Mouse (Mus musculus): Measurements from ENCODE around the gene Adarb2. TPM values are rescaled to one million over a fixed set of nuclear protein-coding genes. Genes with fewer than 3 reads are reported as not detected.
A peak's percentile ranks its signal among the peaks of the same experiment; 100 is the strongest.

Adarb2 gene
- polyA plus RNA-seq, 1 experiment from 2014 or later, result 30.4 TPM

DNA sequence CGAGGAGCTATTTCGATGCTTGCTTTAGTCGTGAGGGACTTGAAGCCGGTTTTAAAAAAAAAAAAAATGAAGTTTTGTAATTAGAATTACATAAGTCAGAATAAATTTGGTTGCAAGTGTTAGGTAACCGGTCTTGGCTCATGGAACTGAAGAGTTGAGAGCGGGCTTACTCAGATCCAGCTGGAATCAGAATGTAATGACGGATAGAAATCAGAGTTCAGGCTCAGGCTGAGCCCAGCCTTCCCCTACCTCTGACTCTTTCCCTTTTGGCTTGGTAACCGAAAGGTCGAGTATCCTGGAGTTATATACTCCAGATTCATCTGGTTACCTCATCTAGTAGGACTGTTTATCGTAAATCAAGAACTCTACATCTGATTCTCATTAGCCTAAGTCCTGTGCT is 336.2 kb downstream of the Adarb2 start:
- no peaks in the 10 kb centered on the region for H3K4me1 ChIP-seq (ENCODE audit: control insufficient read depth, insufficient read depth, low read length)
- DNase-seq, result no peak
- 92% methylated on average over 10 of the region's 10 CpGs for WGBS

DNA sequence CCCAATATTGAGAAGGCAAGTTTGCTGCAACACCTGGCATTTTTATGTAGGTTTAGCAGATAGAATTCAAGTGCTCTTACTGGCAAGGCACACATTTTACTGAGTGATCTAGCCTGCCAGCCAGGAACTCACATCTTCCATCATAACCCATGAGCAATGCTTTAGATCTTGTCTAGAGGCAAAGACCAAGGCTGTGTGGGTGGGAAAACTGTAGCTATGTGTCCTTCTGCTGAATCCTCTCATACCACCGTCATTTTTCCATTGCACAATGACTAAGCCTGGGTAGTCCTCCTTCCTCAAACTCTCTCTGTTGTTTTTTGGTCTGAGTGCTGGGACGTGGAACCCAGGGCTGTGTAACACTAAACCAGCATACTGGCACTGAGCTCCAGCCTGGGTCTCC is 340.0 kb downstream of the Adarb2 start:
- Histone ChIP-seq H3K27me3 (ENCODE audit: control insufficient read depth, insufficient read depth, low read length) (no peaks in the 10 kb centered on the region), H3K9me3 (ENCODE audit: control insufficient read depth, low read length) (no peaks in the 10 kb centered on the region), H3K9ac (replicated peaks; ENCODE audit: low read length) (no peak overlapping the region), H3K36me3 (ENCODE audit: control insufficient read depth, insufficient read depth, low read length) (no peaks in the 10 kb centered on the region), H3K4me1 (ENCODE audit: control insufficient read depth, insufficient read depth, low read length) (no peaks in the 10 kb centered on the region), H3K4me2 (ENCODE audit: low read length) (no peak overlapping the region), H3K27ac (replicated peaks; ENCODE audit: low read depth, low read length) (no peak overlapping the region), H3K4me3 (replicated peaks; ENCODE audit: low read depth, low read length) (no peak overlapping the region)
- WGBS, result 90% methylated on average over 2 of the region's 2 CpGs
- DNase-seq (no peak), ATAC-seq (ENCODE audit: low FRiP score, low TSS enrichment) (no peak)

More for the DNA sequence above, 336.2 kb downstream of the Adarb2 start:
- no peak overlapping the region for H3K4me2 ChIP-seq (ENCODE audit: low read length)
- no peak overlapping the region for H3K27ac ChIP-seq (replicated peaks; ENCODE audit: low read depth, low read length)
- H3K27me3 ChIP-seq (ENCODE audit: control insufficient read depth, insufficient read depth, low read length), result no peaks in the 10 kb centered on the region
- no peaks in the 10 kb centered on the region for H3K36me3 ChIP-seq (ENCODE audit: control insufficient read depth, insufficient read depth, low read length)
- H3K9me3 ChIP-seq (ENCODE audit: control insufficient read depth, low read length), result no peaks in the 10 kb centered on the region
- H3K9ac ChIP-seq (replicated peaks; ENCODE audit: low read length), result no peak overlapping the region
- H3K4me3 ChIP-seq (replicated peaks; ENCODE audit: low read depth, low read length), result no peak overlapping the region
- ATAC-seq (ENCODE audit: low FRiP score, low TSS enrichment), result no peak

DNA sequence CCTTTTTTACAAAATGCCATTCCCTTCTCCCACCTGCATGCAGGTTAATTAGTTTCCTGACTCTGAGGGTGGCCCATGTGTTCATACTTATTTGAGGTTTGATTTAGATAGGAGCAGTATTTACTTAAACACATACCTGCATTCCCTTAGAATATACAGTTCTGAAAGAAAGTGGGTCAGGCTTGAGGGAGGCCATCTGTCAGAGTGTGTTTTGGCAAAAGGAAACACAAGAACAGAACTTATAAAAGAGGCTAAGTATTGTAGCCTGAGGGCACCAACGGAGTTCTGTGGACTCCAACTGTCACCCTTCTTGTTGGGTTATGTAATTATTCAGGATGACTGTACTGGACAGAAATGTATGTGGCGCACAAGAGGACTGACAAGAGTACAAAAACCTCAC is 349.6 kb downstream of the Adarb2 start:
- WGBS, result 74% methylated on average over 2 of the region's 2 CpGs
- no peak overlapping the region for H3K4me2 ChIP-seq (ENCODE audit: low read length)
- no peak overlapping the region for H3K4me3 ChIP-seq (replicated peaks; ENCODE audit: low read depth, low read length)
- H3K4me1 ChIP-seq (ENCODE audit: control insufficient read depth, insufficient read depth, low read length), result no peaks in the 10 kb centered on the region
- no peaks in the 10 kb centered on the region for H3K27me3 ChIP-seq (ENCODE audit: control insufficient read depth, insufficient read depth, low read length)
- no peaks in the 10 kb centered on the region for H3K9me3 ChIP-seq (ENCODE audit: control insufficient read depth, low read length)
- H3K27ac ChIP-seq (replicated peaks; ENCODE audit: low read depth, low read length), result no peak overlapping the region
- no peaks in the 10 kb centered on the region for H3K36me3 ChIP-seq (ENCODE audit: control insufficient read depth, insufficient read depth, low read length)
- DNase-seq, result no peak
- no peak overlapping the region for H3K9ac ChIP-seq (replicated peaks; ENCODE audit: low read length)
- no peak for ATAC-seq (ENCODE audit: low FRiP score, low TSS enrichment)

DNA sequence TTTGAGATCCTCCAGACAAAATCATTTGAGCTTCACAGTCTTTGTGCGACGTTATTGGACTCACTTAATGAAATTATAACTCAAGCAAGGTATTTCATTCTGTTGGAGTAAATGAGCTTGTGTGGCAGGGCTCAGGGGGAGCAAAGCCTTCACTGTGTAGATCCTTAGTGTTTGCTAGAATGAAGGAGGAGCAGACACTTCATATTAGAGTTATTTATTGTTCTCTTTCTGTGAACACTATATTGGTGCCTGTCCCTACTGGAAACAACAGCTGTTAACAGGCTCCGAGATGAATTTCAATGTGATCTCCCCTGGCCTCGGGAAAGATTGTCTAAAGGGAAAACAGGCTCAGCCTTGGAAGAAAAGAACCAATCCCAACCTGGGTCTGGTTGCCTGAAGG is 355.1 kb downstream of the Adarb2 start:
- H3K36me3 ChIP-seq (ENCODE audit: control insufficient read depth, insufficient read depth, low read length), result no peaks in the 10 kb centered on the region
- 62% methylated on average over 4 of the region's 4 CpGs for WGBS
- no peaks in the 10 kb centered on the region for H3K27me3 ChIP-seq (ENCODE audit: control insufficient read depth, insufficient read depth, low read length)
- peaks cover 3% of the 10 kb centered on the region; the same call in 1 of the 2 replicates for H3K4me1 ChIP-seq (ENCODE audit: control insufficient read depth, insufficient read depth, low read length)
- H3K4me2 ChIP-seq (ENCODE audit: low read length), result no peak overlapping the region
- H3K27ac ChIP-seq (replicated peaks; ENCODE audit: low read depth, low read length), result peak overlapping the region; percentile 28; the same call in 1 of the 2 replicates
- H3K9me3 ChIP-seq (ENCODE audit: control insufficient read depth, low read length), result no peaks in the 10 kb centered on the region
- ATAC-seq (ENCODE audit: low FRiP score, low TSS enrichment) (no peak), DNase-seq (peak; percentile 25)
- H3K9ac ChIP-seq (replicated peaks; ENCODE audit: low read length), result no peak overlapping the region
- no peak overlapping the region for H3K4me3 ChIP-seq (replicated peaks; ENCODE audit: low read depth, low read length)

DNA sequence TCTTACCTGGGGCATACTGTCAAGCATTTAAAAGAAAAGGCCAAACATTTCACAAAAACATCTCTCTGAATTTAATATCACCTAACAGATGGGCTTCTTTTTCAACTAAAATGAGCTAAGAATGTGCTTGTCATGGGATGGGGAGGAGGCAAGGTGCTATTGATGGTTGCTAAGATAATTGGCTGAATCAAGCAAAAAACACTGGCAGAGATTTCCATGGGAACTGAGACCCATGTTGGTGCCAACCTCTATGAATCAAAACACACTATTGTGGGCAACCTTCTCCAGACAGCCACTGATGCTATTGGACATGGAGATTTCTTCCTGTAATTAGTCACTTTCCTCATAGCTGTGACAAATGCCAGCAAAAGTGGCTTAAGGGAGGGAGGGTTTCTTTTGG is 357.8 kb downstream of the Adarb2 start:
- Histone ChIP-seq H3K4me2 (ENCODE audit: low read length) (no peak overlapping the region), H3K9ac (replicated peaks; ENCODE audit: low read length) (no peak overlapping the region), H3K27ac (replicated peaks; ENCODE audit: low read depth, low read length) (no peak overlapping the region), H3K36me3 (ENCODE audit: control insufficient read depth, insufficient read depth, low read length) (no peaks in the 10 kb centered on the region), H3K4me3 (replicated peaks; ENCODE audit: low read depth, low read length) (no peak overlapping the region), H3K27me3 (ENCODE audit: control insufficient read depth, insufficient read depth, low read length) (no peaks in the 10 kb centered on the region), H3K9me3 (ENCODE audit: control insufficient read depth, low read length) (no peaks in the 10 kb centered on the region), H3K4me1 (ENCODE audit: control insufficient read depth, insufficient read depth, low read length) (peaks cover 3% of the 10 kb centered on the region; the same call in 1 of the 2 replicates)
- ATAC-seq (ENCODE audit: low FRiP score, low TSS enrichment) (no peak), DNase-seq (no peak)

DNA sequence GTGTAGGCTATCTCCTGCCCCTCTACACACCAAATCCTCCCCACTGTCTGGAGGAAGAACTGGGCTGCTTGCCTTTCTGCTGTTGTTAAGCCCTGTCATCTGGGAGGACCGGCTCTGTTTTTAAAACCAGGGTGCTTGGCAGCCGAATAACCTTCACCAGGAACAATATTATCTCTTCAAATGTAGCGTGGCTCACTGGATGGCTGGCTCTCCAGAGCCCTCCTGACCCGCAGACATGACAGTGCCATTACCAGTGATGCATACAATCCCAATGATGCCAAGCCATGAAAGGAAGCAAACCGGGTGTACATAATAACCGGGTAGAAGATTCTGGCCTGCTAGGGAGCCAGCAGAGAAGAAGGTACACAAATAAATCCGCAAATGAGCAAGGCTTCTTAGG is 360.5 kb downstream of the Adarb2 start:
- Histone ChIP-seq H3K4me3 (replicated peaks; ENCODE audit: low read depth, low read length) (no peak overlapping the region), H3K4me2 (ENCODE audit: low read length) (no peak overlapping the region), H3K36me3 (ENCODE audit: control insufficient read depth, insufficient read depth, low read length) (no peaks in the 10 kb centered on the region), H3K9me3 (ENCODE audit: control insufficient read depth, low read length) (no peaks in the 10 kb centered on the region), H3K4me1 (ENCODE audit: control insufficient read depth, insufficient read depth, low read length) (peaks cover 1% of the 10 kb centered on the region; the same call in 1 of the 2 replicates), H3K27me3 (ENCODE audit: control insufficient read depth, insufficient read depth, low read length) (no peaks in the 10 kb centered on the region), H3K27ac (replicated peaks; ENCODE audit: low read depth, low read length) (no peak overlapping the region), H3K9ac (replicated peaks; ENCODE audit: low read length) (no peak overlapping the region)
- DNase-seq (no peak), ATAC-seq (ENCODE audit: low FRiP score, low TSS enrichment) (no peak)
- 81% methylated on average over 7 of the region's 7 CpGs for WGBS

DNA sequence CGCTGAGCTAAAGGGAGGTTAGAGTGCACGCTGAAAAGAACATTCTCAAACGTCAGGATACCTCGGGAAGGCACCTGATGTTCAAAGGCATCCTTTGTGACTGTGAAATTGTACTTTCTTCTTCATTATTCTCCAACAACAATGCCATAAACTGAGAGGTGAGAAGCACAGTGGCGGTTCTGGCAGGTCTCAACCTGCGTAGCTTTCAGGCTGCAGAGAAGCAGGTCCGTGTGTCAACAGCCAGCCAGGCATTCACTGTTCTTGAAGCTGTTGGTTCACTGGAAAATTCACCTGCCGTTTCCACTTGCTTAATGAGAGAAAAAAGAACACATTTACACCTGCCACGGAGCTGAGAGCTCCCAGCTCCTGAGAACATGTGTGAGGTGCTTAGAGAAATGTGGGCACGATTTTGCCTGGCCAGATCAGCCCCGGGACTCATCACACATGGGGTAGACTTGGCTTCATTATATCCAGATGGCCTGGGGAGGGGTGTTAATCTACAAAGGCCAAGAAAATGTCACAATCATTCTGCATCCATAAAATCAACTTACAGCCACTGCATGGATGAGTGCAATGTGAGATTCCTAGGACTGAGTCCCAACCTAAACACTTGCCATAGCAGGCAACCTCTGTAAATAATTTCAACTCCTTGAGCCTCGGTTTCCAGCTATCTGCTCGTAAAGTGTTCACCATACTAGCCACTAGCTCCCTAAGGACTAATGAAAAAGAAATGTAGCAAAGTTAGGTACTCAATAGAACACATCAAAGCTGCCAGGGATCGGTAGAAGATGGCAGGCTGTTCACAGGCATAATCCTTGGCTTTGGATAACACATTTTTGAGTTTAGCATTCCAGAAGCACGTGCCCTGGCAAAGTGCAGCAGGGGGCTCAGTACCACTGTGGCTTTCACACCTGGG is 364.7 kb downstream of the Adarb2 start:
- H3K4me2 ChIP-seq (ENCODE audit: low read length), result no peak overlapping the region
- H3K36me3 ChIP-seq (ENCODE audit: control insufficient read depth, insufficient read depth, low read length), result no peaks in the 10 kb centered on the region
- H3K9ac ChIP-seq (replicated peaks; ENCODE audit: low read length), result no peak overlapping the region
- no peaks in the 10 kb centered on the region for H3K9me3 ChIP-seq (ENCODE audit: control insufficient read depth, low read length)
- H3K4me1 ChIP-seq (ENCODE audit: control insufficient read depth, insufficient read depth, low read length), result no peaks in the 10 kb centered on the region
- ATAC-seq (ENCODE audit: low FRiP score, low TSS enrichment), result no peak
- no peaks in the 10 kb centered on the region for H3K27me3 ChIP-seq (ENCODE audit: control insufficient read depth, insufficient read depth, low read length)
- H3K27ac ChIP-seq (replicated peaks; ENCODE audit: low read depth, low read length), result no peak overlapping the region
- 59% methylated on average over 15 of the region's 15 CpGs for WGBS
- no peak overlapping the region for H3K4me3 ChIP-seq (replicated peaks; ENCODE audit: low read depth, low read length)
- DNase-seq, result peak; percentile 20

DNA sequence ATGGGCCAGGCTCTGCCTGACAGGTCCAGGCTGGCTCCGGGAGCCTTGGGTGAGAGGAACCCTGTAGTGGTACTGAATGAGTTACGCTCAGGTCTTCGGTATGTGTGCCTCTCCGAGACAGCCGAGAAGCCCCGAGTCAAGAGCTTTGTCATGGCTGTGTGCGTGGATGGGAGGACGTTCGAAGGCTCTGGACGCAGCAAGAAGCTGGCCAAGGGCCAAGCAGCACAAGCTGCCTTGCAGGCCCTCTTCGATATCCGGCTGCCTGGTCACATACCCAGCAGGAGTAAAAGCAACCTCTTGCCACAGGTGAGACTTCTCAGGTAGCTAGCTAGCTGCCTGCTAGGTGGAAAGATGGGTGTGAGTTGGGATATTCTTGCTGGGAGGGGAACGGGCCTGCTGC is 367.6 kb downstream of the Adarb2 start:
- H3K27ac ChIP-seq (replicated peaks; ENCODE audit: low read depth, low read length), result no peak overlapping the region
- 93% methylated on average over 13 of the region's 13 CpGs for WGBS
- DNase-seq, result no peak

DNA sequence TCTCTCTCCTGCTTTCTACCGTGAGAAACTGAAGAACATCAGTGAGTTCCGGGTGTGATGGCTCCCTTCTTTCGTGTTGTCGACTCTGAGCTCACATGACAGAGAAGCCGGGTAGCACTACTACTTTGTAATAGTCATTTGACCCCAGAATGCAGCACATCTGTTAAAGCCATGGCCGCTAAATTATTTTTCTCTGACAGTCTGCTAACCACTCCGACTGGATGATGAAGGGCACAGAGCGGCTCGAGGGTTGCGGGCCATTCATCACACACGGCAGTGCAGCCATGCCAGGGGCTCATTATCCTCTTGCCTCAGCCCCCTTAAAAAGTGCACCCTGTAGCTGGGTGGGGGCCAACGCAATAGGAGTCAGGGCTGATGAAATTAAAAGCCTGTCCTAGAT is 371.2 kb downstream of the Adarb2 start:
- H3K4me3 ChIP-seq (replicated peaks; ENCODE audit: low read depth, low read length), result no peak overlapping the region
- WGBS, result 94% methylated on average over 12 of the region's 12 CpGs
- no peaks in the 10 kb centered on the region for H3K27me3 ChIP-seq (ENCODE audit: control insufficient read depth, insufficient read depth, low read length)
- H3K9me3 ChIP-seq (ENCODE audit: control insufficient read depth, low read length), result no peaks in the 10 kb centered on the region
- H3K36me3 ChIP-seq (ENCODE audit: control insufficient read depth, insufficient read depth, low read length), result no peaks in the 10 kb centered on the region
- ATAC-seq (ENCODE audit: low FRiP score, low TSS enrichment) (no peak), DNase-seq (no peak)
- H3K9ac ChIP-seq (replicated peaks; ENCODE audit: low read length), result no peak overlapping the region
- H3K4me2 ChIP-seq (ENCODE audit: low read length), result no peak overlapping the region
- H3K27ac ChIP-seq (replicated peaks; ENCODE audit: low read depth, low read length), result no peak overlapping the region
- no peaks in the 10 kb centered on the region for H3K4me1 ChIP-seq (ENCODE audit: control insufficient read depth, insufficient read depth, low read length)

More for the DNA sequence above, 367.6 kb downstream of the Adarb2 start:
- no peak overlapping the region for H3K4me2 ChIP-seq (ENCODE audit: low read length)
- H3K36me3 ChIP-seq (ENCODE audit: control insufficient read depth, insufficient read depth, low read length), result no peaks in the 10 kb centered on the region
- H3K27me3 ChIP-seq (ENCODE audit: control insufficient read depth, insufficient read depth, low read length), result no peaks in the 10 kb centered on the region
- H3K9me3 ChIP-seq (ENCODE audit: control insufficient read depth, low read length), result no peaks in the 10 kb centered on the region
- ATAC-seq (ENCODE audit: low FRiP score, low TSS enrichment), result 0 out of 2 replicates have a peak, but pooled peaks have one; percentile 23
- no peak overlapping the region for H3K4me3 ChIP-seq (replicated peaks; ENCODE audit: low read depth, low read length)
- H3K9ac ChIP-seq (replicated peaks; ENCODE audit: low read length), result no peak overlapping the region
- H3K4me1 ChIP-seq (ENCODE audit: control insufficient read depth, insufficient read depth, low read length), result no peaks in the 10 kb centered on the region
